Mouse (Mus musculus): ENCODE results near the gene Nom1.
A peak's percentile ranks its signal among the peaks of the same experiment; 100 is the strongest.
"Not testable (repeated sequence)": the region's sequence is repeated elsewhere in the genome, so short reads cannot be mapped to it uniquely, and the experiment has no call there.

Gene Nom1

DNA sequence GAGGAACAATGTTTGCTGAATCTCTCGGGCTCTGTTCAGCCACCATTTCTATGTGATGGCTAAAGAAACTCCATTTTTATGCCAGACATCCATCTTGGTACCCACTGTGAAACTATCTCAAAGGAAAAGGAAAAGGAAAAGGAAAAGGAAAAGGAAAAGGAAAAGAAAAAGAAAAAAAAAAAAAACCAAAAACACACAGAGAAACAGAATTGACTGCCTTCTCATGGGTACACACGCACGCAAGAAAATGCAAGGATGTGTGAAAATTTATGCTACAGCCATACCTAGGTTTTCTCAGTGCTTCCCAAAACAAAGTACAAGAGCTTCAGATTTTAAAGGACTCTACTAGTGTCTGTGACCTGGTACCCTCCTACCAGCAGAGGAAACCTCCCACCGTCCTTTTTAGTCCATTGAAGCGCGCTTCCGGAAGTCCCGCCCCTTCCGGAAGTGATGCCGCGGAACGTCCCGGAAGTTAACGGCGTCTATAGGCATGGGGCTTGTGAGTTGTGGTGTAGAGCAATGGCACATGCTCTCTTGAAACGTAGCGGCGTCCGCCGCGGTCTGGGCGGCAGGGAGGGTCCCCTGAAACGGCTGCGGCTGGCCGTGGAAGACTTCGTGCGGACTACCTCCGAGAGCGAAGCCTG, at the start of gene Nom1:
Gene Nom1, plus strand, starts transcription at position 437 of the 644 bp plus-strand sequence.
- DNase-seq (ENCODE audit: low read depth): peak; percentile 94

DNA sequence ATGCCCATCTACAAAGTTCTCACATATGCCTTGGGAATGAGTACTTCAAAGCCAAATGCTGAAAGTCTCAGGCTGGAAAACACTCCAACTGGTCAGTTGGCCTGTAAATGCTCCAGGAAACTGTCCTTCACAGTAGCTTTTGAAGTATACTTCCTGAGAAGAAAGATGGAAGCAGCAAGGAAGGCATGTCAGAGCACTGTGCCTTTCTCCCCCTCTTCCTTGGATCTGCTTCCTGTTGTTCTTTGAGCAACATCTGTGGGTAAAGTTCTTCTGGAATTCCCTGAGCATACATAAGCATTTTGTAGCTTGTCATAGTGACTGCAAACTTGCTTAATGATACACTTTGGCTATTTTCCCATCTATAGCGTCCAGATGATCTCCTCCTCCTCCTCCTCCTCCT, 46.9 kb upstream of the Nom1 start:
- DNase-seq (ENCODE audit: low read depth): no peak

DNA sequence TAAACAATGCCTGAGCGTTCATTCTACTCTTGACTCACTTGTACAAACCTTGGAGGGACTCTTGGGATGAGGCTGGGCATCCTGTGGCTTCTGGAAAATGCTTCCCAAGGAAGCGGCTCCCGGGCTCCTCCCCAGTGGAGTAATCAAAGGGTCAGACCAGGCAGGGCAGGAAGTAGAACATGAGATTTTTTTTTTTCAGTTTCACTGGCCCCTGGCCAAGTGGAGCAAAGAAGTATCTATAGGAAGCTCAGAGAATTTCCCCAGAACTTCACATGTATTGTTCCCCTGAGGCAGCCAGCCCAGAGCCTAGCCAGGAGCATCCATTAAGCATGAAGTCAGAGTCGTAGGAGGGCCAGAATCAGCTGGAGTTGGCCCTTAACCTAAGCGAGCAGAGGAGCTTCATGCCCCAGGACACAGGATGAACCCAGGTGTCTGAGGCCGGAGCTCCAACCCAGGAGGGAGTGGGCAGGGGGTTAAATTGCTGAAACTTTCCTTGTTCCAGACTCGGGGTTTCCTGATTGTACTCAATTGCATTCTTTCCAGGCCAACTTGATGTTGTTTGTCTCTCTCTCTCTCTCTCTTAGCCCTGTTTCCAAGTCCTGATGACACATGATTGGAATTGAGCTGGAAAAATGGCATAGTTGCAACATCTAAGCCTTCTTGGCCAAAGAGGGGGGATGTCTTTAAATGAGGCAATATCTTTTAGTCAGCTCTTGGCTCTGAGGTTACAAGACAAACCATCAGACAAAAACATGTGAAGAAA, 46.1 kb upstream of the Nom1 start:
- no peak for DNase-seq (ENCODE audit: low read depth)

DNA sequence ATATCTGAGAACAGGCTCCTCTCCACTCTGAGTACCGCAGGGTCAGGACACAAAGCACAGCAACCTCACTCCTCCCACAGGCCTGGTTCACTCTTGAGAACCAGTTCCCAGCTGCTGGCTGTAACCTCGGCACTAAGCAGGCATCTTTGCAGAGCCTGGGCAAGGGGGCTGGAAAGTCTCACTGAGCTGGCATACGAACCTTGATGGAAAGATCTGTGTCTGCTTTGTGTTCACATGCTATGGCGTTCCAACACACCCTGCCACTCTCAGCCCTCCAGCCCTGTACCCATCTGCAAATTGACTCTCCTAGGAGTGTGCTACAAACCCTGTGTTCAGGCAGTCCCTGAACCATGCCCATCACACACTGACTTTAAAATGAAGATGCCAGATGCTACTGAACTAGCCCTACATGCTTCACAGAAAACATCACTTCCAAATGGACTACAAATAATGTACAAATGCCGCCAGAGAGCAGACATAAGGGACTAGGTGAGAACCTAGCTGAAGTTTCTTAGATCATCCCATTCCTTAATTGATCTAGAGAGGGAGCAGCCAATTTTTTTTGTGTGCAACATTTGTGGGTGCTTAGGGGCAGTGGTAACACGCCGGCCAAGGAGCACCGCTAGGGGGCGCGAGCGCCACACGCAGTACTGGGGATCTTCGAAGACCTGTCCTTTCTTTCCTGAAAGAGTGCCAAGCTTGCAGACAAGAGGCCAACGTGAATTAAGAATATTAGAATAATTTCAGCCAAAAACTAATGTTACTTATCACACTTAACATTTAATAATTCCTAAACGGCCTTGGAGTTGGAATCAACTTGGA, 45.3 kb upstream of the Nom1 start:
- DNase-seq (ENCODE audit: low read depth): peak; percentile 73

DNA sequence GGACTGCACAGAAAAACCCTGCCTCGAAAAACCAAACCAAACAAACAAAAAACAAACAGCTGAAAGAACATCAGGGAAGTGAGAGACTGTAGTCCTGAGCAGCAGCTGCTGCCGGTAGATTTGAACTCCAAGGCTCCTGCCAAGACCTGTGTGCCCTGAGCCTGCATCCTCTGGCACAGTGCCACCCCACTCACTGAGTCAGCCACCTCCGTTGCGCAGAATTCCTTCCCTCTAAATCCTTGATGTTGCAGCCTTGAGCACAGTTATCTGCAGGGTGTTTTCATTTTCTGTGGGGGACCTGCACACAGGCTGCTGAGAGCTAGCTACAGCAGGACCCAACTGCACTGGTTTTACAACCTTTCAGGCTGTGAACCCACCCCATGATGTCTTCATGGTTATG, 36.0 kb upstream of the Nom1 start:
- peak; percentile 28 for DNase-seq (ENCODE audit: low read depth)

DNA sequence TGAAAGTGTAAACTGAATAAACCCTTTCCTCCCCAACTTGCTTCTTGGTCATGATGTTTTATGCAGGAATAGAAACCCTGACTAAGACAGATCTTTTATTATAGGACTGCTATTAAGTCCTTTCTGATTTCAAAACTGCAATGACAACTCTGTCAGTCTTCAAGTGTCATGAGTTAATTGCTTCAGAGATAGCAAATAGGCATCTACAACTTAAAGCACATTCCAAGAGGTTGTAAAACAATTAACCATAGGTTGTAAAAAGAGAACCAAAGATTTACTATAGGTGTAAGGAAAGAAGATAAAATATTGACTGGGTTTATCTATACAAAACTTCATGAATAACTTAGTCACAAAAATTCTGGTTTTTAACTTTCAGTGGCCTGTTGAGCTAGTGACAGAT, 23.6 kb upstream of the Nom1 start:
- no peak for DNase-seq (ENCODE audit: low read depth)

DNA sequence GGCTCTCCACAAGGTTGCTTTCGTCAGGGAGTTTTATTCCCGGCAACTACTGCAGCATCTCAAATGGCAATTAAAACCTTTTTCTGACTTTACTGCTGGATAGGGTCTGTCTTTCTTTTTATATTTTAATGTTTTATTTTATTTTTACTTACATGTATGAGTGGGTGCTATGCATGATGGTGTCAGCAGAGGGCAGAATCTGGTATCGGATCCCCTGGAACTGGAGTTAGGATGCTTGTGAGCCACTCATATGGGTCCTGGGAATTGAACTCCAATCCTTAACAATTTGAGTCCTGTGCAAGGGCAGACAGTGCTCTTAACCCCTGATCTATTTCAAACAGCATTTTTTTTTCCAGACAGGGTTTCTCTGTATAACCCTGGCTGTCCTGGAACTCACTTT, 21.4 kb upstream of the Nom1 start:
- DNase-seq (ENCODE audit: low read depth): peak; percentile 24

DNA sequence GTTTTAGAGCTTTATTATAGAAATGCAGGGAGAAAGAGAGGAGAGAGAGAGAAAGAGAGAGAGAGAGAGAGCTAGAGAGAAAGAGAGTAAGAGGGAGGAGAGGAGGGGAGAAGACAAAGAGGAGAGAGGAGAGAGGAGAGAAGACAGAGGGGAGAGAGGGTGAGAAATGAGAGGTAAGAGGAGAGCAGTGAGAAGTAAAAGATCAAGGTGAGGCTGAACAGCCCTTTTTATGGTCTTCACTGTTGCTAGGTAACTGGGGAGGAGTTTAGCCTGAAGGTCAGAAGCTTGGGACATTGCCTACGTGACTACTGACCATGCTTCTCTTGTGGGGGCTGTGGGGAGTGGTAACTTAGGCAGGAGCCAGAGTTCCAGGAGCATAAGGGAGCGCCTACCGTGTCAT, 11.1 kb upstream of the Nom1 start:
- not testable (repeated sequence) for DNase-seq (ENCODE audit: low read depth)

DNA sequence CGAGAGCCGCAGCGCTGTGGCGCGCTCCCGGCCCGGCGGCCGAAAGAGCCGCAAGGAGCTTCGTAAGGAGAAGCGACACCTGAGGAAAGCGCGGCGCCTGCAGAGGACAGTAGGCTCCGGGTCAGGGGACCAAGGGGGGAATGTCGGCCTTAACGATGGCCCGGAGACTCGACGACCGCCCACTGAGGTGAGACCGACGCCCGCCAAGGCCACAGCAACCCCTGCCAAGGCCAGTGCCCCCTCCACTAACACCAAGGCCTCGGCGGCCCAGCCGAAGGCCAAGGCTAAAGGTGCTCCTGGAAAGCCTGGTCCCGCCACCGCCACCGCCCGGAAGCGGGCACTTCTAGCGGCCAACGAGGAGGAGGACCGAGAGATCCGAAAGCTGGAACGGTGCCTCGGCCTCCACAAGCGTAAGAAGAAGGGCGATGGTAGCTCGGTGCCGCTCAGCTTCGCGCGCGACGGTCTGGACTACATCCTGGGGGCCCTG, 451 bp downstream of the Nom1 start:
- DNase-seq (ENCODE audit: low read depth): no peak

DNA sequence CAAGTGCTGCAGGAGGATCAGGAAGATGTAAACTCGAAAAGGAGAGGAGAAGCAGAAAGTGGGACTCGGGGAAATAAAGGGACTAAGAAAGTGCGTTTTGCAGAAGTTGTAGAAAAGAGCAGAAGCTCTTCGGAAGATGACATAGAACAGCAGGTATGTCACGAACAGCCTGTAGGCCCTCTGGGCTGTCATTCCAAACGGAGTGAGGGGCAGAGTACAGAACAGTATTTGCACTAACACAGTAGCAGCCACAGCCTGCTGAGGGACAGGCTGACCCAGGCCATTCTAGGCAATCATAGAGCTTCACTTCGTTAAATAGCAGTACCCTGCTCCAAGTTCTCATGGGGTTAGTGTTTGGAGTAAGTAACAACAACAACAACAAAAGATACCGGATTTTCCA, 1.0 kb downstream of the Nom1 start:
- DNase-seq (ENCODE audit: low read depth): peak; percentile 17

DNA sequence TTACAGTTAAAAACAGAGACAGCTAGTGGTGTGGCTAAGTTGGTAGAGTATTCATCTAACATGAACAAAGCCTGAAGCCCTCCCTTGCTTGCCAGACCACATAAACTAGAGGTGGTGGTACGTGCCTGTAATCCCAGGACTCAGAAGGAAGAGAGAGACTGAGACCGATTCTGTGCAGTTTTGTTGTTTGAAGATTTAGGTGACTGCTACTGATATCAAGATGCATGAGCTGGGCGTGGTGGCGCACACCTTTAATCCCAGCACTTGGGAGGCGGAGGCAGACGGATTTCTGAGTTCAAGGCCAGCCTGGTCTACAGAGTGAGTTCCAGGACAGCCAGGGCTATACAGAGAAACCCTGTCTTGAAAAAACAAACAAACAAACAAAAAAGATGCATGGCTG, 2.3 kb downstream of the Nom1 start:
- DNase-seq (ENCODE audit: low read depth): not testable (repeated sequence)

DNA sequence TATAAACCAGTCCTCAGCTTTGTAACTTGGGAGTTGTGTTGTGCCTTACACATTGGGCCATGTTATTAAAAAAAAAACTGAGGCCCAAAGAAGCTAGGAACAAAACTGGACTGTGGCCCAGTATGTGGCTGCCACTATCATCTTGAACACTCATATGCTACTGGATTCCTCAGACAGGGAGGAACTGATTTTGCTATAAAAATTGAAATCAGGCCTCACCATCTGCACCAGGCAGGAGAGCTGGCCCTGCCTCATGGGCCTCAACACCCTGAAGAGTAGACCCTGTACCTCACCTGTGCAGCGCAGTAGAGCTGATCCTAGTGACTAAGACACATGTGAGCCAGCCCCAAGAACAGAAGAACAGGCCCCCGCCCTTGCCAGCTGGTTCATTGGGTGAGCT, 10.8 kb downstream of the Nom1 start:
- DNase-seq (ENCODE audit: low read depth): no peak

DNA sequence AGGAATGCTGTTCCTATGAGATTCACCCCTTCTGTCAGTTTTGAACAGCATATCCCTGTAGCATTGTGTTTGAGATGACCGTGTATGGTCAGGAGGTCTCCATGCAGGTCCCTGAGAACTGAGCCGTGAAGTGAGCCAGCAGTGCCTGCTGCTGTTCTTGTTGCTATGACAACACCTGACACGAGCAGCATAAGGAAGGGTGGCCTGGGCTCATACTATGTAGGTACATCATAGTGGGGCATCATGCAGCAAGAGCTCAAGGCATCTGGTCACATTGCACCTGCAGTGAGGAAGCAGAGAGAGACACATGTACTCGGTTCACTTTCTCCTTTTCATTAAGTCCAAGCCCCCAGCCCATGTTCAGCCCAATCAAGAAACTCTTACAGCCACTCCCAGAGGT, 17.9 kb downstream of the Nom1 start:
- no peak for DNase-seq (ENCODE audit: low read depth)

DNA sequence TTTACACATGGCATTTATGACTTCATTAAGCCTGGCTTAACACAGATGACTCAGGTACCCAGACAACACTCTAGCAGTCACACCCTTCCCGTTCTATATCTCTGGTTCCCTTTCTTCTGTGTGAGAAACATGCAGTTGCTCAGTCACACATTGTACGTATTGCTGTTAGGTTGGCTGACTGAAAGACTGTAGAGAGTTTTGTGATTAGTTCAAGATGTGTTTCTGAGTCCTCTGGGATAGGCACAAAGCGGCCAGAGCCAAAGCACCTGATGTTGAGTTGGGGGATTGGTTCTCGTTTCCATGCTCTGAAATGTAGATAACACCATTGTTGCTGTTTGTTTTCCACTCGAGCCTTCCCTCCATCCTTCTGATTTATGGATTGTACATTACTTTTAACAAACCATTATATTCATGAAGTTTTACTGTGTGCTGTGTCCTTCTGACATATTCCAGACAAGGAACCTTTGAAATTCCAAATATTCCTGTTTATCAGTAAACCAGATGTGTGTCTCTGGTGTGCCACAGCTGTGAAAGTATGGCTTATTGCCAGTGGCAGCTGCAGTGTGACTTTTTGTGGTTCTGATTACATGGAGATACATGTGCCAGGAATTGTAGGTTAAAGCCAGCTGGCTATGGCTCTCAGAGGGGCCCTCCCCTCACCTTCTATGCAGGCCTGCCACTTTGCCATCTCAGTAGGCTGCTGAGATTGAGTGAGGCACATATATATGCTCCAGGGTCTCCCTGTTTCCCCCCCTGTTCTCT, 22.6 kb downstream of the Nom1 start:
- DNase-seq (ENCODE audit: low read depth): no peak

DNA sequence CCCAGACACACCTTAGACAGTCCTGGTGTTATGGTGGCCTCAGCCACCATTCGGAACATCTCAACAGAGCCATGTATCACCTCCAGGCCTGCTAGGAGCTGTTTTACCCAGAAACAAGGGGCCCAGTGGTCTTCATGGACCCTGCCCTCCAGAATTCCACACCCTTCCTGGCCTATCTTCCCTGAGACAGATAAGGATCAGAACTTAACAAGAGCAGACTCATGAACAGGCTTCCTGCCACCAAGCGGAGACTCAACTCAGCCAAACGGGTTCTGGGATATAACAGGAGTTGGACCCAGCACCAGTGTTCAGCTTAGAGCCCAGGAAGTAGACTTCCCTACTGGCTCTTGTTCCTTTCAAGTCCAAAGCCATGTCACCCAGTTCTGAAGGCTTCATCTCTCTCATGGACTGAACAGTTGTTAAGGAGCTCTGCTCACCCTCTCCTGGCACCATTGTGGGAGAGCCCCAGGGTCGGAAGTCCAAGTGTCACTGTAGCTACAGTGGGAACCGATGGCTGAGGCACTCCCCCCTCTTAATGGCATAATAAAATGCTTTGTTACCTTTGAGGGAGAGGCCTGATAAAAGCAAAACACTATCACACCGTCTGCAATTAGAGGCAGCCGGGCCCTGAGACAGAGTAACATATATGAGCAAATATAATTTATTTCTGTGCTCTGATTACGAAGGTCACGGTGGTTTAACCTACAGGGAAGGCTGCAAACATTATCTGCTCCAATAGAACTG, 28.7 kb downstream of the Nom1 start:
- DNase-seq (ENCODE audit: low read depth): no peak

DNA sequence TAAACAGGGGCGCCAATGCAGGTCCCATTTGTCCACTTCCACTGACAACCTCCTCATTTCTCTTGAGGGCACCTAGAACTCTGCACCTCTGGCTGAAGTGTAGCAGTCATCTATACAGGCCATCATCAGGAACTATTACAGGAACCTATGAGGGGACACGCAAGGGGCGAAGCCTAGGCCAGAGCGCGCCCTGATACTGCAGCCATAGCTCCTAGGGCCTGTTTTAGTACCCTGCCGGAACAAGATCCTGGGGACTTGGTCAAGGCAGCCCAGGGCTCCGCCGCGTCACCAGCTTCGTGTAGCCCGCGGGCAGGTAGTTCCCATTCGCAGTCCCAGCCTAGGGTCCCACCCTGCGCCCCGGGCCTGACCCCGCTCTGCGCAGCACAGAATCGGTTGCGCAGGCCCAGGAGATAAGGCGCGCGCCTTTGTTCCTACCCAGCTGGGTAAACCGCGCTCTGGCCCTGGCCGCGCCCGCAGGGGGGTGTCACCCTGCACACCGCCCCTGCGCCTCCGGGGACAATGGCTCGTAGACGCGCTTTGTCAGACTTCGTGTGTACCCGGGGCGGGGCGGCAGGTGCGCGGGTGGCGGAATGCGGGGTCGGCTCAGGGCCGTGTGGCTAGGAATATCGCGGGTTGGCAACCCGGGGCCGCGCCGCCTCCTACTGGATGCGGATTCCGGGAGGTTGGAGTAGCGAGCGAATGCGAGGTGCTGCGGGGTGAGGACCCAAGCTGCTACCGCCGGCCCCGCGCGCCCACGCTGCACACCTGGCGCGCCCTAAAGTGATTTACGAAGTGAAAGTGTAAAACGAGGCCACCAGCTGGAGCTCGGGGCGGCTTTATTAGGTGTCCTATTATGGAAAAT, 33.3 kb downstream of the Nom1 start:
- no peak for DNase-seq (ENCODE audit: low read depth)

DNA sequence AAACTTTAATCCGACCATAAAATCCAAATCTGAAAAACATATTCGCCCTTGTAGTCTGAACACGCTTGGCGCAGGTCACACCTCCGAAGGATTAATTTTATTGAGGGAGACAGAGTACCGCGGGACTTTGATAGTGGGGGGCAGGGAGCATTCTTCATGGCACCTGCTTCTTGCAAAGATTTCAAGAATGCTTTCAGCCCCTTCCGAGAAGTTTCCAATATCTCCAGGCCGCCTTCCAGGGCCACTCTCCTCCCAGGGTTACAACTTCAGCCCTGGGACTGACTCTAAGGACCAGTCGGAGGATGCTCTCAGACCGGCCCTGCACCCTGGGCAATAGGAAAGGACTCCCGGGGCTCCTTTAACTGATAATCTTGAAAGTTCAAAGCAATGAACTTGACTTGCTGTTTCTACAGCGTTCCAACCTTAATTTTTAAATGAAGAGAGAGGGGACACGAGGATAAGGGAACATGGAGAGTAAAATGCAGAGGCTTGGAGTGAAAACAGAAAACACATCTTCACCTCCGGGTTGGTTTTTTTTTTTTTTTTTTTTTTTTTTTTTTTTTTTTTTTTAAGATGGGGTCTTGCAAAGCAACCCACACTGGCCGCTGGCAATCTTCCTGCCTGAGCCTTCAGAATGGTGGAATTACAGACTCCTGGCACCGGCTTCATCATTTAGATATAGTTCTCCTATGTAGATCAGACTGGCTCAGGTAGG, 34.0 kb downstream of the Nom1 start:
- DNase-seq (ENCODE audit: low read depth): no peak

DNA sequence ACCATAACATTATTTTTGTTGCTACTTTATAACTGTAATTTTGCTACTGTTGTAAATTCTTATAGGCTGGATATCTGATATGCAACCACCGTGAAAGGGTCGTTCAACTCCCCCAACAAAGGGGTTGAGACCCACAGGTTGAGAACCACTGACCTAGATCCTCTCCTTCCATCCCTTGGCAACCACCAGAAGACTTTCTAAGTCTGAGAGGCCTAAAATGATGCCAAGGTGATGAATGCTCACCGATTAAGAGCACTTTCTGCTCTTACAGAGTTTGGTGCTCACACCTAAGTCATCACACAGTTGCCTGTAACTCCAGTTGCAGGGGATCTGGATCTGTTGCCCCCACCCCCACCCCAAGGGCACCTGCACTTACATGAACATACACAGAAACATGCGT, 35.0 kb downstream of the Nom1 start:
- no peak for DNase-seq (ENCODE audit: low read depth)

DNA sequence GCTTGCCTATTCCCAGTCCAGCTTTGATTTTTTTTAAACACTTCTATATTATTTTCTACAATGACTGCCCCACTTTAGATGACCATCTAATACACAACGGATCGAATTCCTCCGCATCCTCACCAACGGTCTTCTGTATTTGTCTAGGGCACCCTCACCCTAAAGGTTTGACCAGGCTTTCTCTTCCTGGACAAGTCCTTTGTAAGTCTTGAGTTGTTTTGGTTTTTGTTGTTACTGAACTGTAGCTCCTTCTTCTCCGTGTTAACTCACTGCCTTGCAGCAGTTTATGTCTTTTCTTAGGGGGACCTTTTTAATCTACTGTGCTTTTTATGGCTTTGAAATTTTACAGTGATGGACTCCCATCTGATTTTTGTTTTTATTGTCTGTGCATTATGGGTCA, 35.8 kb downstream of the Nom1 start:
- no peak for DNase-seq (ENCODE audit: low read depth)
